Mouse (Mus musculus): Measurements from ENCODE around the gene Ubc. TPM values are rescaled to one million over a fixed set of nuclear protein-coding genes. Genes with fewer than 3 reads are reported as not detected.

Gene Ubc
- total RNA-seq, 4 experiments from 2014 or later = 799 to 904 (median 900) TPM

DNA sequence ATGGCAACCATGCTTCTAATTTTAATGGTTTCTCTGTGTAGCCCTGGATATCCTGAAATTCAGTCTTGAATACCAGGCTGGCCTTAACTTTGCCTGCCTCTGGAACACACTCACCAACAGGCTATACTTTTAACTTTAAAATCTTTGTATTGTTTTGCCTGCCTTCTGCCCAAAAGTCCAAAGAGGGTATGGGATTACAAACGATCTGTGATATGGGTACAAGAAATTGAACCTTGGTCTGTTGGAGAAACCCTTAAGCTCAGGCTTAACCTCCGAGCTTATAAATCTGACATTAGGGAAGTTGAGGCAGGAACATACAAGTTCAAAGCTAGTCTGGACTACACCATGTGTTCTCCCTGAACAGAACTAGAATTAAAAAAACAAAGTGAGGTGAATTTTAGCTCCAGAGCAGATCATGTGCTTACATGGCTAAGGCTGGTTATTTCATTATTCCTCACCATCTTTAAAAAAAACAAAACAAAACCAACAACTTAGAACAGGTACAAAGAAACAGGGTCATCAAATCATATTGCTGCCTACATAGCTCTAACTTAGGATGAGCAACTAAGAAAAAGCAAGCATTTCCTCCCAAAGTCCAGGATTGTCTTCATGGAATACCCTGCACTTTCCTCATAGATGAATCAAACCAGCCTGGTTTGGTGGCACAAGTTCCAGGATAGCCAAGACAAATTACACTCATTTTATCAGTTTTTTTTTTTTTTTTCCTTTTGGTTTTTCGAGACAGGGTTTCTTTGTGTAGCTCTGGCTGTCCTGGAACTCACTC lies 6.2 kb downstream of the Ubc start:
- no peak for DNase-seq (ENCODE audit: low spot score in 2 of 2)

DNA sequence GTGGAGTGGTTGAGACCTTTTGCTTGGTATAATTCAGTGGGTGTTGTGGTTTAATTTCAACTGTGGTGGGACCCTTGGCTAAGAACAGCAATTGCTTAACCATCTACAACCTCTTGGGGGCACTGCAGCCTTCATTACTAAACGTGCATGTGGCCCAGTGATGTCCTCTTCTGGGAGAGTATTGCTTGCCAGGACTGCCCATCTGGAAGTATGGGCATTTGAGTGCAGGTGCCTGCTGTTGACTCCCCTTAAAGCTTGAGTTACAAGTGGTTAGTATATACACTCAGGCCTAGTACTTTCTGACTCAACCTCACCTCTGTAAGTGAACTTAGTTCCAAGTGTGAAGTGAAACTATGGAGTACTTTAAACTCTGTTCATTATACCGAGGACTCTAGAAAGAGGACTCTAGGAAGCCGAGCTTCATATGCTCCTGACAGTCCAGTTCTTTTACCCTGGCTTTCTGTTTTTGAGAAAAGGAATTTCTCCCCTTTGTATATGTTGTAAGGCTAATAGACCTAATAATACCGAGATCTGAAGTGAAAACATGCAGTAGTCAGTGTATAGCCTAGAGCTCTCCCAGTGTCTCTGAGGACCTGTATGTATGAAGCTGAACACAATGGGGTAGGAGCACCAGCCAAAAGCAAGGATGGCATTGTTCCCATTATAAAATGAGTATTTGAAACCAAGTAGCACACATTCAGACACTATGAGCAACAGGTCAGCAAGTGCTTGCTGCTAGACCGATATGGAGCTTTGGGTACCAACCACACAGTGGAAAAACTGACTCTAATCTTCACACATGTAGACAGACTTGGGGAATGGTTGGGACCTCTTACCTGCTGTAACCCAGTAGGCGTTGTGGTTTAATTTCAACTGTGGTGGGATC lies 7.1 kb downstream of the Ubc start:
- DNase-seq (ENCODE audit: low spot score in 2 of 2) = no peak

DNA sequence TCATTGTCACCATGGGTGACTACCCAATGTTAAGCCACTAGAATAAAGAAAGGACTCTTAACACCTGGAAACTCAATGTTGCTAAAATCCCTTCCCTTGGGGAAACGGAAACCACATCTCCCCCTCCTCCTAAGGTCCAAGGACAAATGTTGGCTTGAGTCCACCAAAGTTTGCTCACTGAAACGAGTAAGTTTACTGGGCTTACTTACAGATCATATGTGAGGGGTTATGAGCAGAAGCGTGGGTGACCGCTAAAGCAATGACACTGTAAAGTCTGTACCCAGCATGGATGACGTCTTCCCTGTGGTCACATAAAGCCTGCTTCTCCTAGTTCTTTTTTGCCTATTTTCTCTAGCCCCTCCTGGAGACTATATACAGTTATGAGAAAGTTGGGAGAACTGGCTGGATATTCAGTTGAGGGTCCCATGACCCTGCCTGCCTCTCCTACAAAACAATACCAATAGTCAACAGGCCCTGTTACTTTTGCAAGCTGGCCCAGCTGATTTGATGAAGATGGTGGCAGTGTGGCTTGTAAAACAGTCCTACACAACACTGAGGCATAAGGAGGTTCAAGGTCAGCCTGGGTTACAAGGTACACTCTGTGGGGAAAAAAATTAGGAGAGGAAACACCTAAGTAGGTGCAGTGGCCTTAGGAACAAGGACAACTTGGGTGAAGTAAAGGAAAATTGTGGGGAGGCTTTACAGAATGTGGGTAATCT lies 7.9 kb downstream of the Ubc start:
- no peak for DNase-seq (ENCODE audit: low spot score in 2 of 2)

DNA sequence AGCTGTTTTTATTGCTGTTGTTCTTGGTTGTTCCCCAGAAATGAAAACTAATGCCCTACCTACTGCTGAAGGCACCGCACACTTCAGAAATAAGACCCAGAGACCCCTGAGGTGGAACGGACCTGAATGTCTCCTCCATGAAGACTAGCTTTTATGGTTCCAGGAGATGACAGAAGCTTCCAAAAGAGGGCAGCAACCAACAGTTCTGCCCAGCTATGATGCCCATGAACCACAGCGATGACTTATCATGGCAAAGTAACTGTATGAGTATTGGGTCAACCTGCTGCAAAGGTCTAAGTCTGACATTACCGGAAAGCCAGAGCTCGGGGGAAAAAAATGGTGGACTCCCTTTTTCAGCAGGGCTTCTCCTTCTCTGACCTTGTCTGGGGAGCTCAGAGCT lies 11.1 kb downstream of the Ubc start:
- DNase-seq (ENCODE audit: low spot score in 2 of 2) = no peak

DNA sequence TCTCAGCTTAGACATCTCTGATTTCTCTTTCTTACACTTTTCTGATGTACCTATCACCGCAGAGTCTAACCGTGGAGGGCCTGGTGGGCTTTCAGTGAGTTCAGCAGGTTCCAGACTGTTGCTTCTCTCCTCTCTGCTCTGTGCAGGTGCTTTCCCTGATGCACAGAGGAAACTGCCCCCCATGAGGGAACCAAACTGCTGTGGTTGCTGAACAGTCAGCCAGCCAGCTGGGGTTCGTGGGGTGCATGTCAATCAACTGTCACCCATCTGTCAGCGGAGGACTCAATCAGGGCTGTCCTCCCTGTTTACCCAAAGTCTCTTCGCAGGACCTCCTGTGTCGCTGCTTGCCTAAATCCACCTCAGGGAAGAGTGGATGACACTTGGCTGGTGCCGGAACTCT lies 12.8 kb downstream of the Ubc start:
- DNase-seq (ENCODE audit: low spot score in 2 of 2) = no peak

GRCm38 (mm10) chr5:125375871-125376270 lies 14.1 kb downstream of the Ubc start:
- DNase-seq (ENCODE audit: low spot score in 2 of 2) = no peak

DNA sequence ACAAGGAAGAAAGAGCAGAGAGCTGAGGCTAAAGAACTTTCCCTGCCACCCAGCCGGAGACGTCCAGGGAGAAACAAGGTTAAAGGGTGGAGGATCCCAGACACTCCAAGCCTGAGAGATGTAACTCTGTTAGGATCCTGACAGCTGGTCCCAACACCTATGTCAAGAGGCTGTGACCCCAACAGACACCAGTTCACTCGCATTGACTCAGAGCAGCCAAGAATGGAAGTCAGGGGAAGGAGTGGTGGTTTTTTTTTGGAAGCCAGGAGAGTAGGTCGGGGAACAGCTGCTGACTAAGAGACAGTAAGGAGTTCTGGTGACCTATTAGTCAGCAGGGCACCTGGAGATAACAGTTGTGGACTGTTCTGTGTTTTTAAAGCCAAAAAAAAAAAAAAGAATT lies 18.0 kb downstream of the Ubc start:
- DNase-seq (ENCODE audit: low spot score in 2 of 2) = no peak

- no peak for DNase-seq (ENCODE audit: low spot score in 2 of 2)
Observed at GRCm38 (mm10) chr5:125370950-125371693, 18.9 kb downstream of the Ubc start.

- DNase-seq (ENCODE audit: low spot score in 2 of 2) = peak in 1 of 2 experiments; percentile 49
Observed at GRCm38 (mm10) chr5:125368568-125368967, 21.4 kb downstream of the Ubc start.

GRCm38 (mm10) chr5:125368156-125368555 lies 21.8 kb downstream of the Ubc start:
- no peak for DNase-seq (ENCODE audit: low spot score in 2 of 2)

- no peak for DNase-seq (ENCODE audit: low spot score in 2 of 2)
Observed at GRCm38 (mm10) chr5:125364851-125365429, 25.1 kb downstream of the Ubc start.

GRCm38 (mm10) chr5:125363894-125364293 lies 26.1 kb downstream of the Ubc start:
- no peak for DNase-seq (ENCODE audit: low spot score in 2 of 2)

- DNase-seq (ENCODE audit: low spot score in 2 of 2) = no peak
Observed at GRCm38 (mm10) chr5:125360981-125361510, 29.0 kb downstream of the Ubc start.

- DNase-seq (ENCODE audit: low spot score in 2 of 2) = no peak
Observed at GRCm38 (mm10) chr5:125360566-125360965, 29.4 kb downstream of the Ubc start.

DNA sequence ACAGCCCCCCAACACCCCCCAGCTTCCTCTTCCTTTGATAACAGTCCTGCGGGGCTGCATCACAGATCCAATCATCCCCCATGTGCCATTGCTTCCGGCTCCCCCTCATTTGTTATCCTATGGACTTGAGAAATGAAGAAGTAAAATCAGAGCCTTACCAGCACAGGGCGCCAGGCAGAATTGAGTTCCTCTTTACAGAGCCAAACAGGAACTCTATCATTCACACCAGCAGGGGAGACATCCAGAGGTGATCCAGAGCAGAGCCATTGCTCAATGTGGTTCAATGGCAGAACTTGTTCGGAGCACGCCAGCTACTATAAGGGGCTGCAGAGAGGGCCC lies 31.8 kb downstream of the Ubc start:
- no peak for DNase-seq (ENCODE audit: low spot score in 2 of 2)

DNA sequence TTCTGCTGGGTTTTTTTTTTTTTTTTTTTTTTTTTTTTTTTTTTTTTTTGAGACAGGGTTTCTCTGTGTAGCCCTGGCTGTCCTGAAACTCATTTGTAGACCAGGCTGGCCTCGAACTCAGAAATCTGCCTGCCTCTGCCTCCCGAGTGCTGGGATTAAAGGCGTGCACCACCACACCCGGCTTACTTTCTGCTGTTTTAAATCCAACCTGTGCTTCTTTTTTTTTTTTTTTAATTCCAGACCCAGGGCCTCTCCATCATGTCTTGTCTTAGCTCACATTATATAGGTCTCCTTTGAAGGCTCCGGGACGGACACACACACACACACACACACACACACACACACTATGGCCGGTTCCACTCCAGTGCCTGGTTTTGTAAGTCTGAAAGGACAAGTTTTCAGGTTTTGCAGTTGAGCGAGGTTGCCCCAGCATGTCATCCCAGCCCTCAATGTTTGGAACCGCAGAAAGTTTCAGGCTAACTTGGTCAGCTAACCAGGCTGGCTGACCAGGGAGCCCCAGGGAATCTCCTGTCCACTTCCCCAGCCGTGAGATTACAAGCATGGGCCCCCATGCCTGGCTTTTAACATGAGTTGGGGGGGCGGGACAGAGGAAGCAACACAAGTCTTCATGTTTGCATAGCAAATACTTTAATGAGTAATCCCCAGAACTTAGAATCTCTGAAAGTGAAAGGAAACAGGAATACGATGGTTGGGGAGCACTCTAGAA lies 32.3 kb downstream of the Ubc start:
- DNase-seq (ENCODE audit: low spot score in 2 of 2) = no peak

DNA sequence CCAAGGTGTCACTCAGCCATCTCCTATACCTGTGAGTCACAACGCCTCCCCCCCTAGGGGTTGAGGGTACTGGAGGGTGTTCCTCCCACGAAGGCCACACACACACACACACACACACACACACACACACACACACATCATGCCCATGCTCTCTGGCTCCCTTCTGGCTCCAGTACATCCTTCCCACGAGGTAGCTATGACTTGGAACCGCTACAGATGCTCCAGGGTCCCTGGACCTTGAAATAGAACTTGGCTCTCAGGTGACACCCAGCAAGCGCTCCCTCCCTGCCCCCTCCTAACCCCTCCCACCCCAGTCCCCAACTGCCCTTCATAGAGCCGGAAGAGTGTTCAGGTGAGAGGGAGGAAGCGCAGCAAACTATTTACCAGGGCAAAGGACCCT lies 34.4 kb downstream of the Ubc start:
- no peak for DNase-seq (ENCODE audit: low spot score in 2 of 2)

DNA sequence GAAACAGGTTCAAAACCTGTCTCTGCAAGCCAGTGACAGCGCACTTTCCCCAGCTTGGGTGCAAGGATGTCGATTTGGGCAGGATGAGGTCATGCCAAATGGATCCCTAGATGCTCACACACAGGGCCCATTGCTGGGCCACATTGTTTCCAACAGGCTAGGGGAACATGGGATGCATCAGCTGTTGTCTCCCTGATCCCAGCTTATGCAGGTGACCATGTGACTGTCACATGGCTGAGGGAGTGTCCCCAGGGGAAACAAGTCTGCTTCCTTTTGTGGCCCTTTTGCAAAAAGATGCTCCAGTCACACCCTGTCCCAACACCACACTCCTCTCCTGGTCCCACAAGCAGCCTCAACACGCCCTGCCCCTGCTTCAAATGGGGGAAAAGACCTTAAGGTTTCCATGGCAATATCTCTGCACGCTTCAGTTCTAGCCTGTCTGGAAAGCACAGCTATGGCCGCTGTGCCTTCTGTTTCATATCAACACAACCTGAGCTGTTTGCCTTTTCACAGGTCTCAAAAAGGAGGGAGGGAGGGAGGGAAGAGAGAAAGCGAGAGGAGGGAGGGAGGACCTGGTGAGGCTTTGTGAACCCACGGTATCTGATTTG lies 35.0 kb downstream of the Ubc start:
- DNase-seq (ENCODE audit: low spot score in 2 of 2) = no peak

DNA sequence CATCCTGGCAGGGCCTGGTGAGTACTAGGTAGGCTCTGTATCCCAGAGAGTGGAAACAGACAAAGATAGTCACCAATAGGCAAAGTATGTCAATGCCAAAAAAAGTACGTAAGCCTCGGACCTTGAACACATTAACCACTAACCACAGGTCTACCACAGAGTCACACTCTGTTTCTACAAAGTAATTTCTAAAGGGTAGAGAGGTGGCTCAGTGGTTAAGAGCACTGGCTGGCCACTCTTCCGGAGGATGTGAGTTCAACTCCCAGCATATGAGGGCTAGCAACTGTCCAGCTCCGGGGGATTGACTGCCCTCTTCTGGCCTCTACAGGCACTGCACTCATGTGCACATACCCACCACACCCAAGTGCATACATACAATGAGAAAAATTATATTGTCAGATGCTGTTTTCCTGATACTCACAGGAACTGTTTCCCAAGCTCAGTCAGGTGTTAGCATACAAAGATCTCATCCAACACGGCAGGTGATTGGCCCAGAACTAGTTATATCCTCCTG lies 37.2 kb downstream of the Ubc start:
- no peak for DNase-seq (ENCODE audit: low spot score in 2 of 2)
